Mouse (Mus musculus): ENCODE data around the gene Slc9a5. TPM values are rescaled to one million over a fixed set of nuclear protein-coding genes. Genes with fewer than 3 reads are reported as not detected.

Gene Slc9a5
- total and polyA plus RNA-seq, 3 experiments: 0.95 to 4.5 (median 3.1) TPM

DNA sequence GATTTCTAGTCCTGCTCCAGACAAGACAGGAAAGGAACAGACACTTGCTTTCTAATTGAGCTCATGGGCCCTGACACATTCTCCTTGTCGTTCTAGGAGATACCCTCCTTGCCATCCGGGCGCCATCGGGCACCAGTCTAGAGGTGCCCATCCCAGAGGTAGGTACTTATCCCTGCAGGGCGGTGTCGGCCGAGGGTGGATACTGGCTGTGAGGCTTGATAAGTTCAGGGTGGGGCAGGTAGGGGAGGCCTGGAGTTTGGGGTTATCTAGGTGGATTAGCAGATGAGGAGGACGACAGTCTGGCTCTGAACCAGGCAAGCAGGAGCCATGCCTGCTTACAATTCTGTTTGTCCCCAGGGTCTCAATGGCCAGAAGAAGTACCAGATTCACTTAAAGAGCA lies 48.7 kb upstream of the Slc9a5 start:
- TF ChIP-seq SIN3A (IDR thresholded peaks at IDR 0.05; ENCODE audit: low read length) (no peak), TBP (conservative IDR thresholded peaks at IDR 0.05; ENCODE audit: low read depth, low read length) (no peak), RCOR1 (conservative IDR thresholded peaks at IDR 0.05; ENCODE audit: low read depth, low read length) (no peak), UBTF (IDR thresholded peaks at IDR 0.05; ENCODE audit: low read depth, low read length) (no peak), KAT2A (IDR thresholded peaks at IDR 0.05; ENCODE audit: insufficient replicate concordance, low read length) (no peak), BHLHE40 (IDR thresholded peaks at IDR 0.05; ENCODE audit: low read depth, low read length) (no peak), NRF1 (IDR thresholded peaks at IDR 0.05; ENCODE audit: low read depth, low read length) (no peak), USF2 (conservative IDR thresholded peaks at IDR 0.05; ENCODE audit: low read depth, low read length) (no peak), CHD2 (IDR thresholded peaks at IDR 0.05; ENCODE audit: low read length) (no peak), JUND (conservative IDR thresholded peaks at IDR 0.05; ENCODE audit: low read depth, low read length) (no peak), MXI1 (IDR thresholded peaks at IDR 0.05; ENCODE audit: low read depth, low read length) (no peak), PAX5 (IDR thresholded peaks at IDR 0.05; ENCODE audit: low read length) (no peak)
- H3K4me1 ChIP-seq (ENCODE audit: control insufficient read depth in 1 of 2, insufficient read depth in 2 of 2): peaks cover 10 to 75% of the 10 kb centered on the region in 2 experiments
- peaks cover 26% of the 10 kb centered on the region for H3K79me2 ChIP-seq (replicated peaks; ENCODE audit: control insufficient read depth, extremely low read depth, insufficient read depth, poor library complexity, severe bottlenecking)
- H3K4me2 ChIP-seq (ENCODE audit: insufficient read depth, low read depth, poor library complexity, severe bottlenecking): no peak overlapping the region
- no peak overlapping the region for H3K27ac ChIP-seq (ENCODE audit: insufficient read depth, low read depth)
- peaks cover 46 to 62% of the 10 kb centered on the region in 2 experiments for H3K36me3 ChIP-seq (replicated peaks in 1 of 2; ENCODE audit: control insufficient read depth in 1 of 2, insufficient read depth in 1 of 2, low read length in 1 of 2)
- no peak overlapping the region for H3K9ac ChIP-seq (ENCODE audit: insufficient read depth, low read depth)
- in situ Hi-C loops (cut with MboI; ENCODE audit: low pct_ligation_motif_present, low pct_unique_long_range_greater_than_20kb, low sequenced_read_pairs) (no loop called here), dilution Hi-C loops (cut with MboI; ENCODE audit: extremely low pct_ligation_motif_present, extremely low pct_unique_long_range_greater_than_20kb, low sequenced_read_pairs) (no loop called here)
- no peak for DNase-seq (ENCODE audit: extremely low read depth)
- no peaks in the 10 kb centered on the region for H3K27me3 ChIP-seq (replicated peaks)
- no peak overlapping the region for H3K4me3 ChIP-seq (replicated peaks in 1 of 3; ENCODE audit: low read depth in 2 of 3, low read length in 2 of 3, poor library complexity in 1 of 3)
- H3K9me3 ChIP-seq (replicated peaks; ENCODE audit: low read length): no peaks in the 10 kb centered on the region

DNA sequence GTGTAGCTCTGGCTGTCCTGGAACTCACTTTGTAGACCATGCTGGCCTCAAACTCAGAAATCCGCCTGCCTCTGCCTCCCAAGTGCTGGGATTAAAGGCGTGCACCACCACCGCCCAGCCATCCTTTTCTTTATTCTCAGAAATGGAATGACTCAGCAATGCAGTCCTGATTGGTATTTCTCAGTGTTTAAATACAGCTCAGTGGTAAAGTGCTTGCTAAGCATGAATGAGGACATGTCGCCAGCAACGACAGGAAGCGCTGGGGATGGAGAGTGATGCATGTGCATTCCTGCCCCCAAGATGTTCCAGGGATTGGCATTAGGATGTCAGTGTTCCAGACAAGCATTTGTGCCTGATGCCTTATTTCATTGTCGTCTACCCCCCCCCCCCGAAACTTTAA lies 45.2 kb upstream of the Slc9a5 start:
- no peak overlapping the region for H3K27ac ChIP-seq (ENCODE audit: insufficient read depth, low read depth)
- no peak for DNase-seq (ENCODE audit: extremely low read depth)
- H3K27me3 ChIP-seq (replicated peaks): no peaks in the 10 kb centered on the region
- H3K4me3 ChIP-seq (replicated peaks in 1 of 3; ENCODE audit: low read depth in 2 of 3, low read length in 2 of 3, poor library complexity in 1 of 3): no peak overlapping the region
- peaks cover 4 to 74% of the 10 kb centered on the region in 2 experiments for H3K4me1 ChIP-seq (ENCODE audit: control insufficient read depth in 1 of 2, insufficient read depth in 2 of 2)
- in situ Hi-C loops (cut with MboI; ENCODE audit: low pct_ligation_motif_present, low pct_unique_long_range_greater_than_20kb, low sequenced_read_pairs): no loop called here
- H3K36me3 ChIP-seq (replicated peaks in 1 of 2; ENCODE audit: control insufficient read depth in 1 of 2, insufficient read depth in 1 of 2, low read length in 1 of 2): peaks cover 76 to 95% of the 10 kb centered on the region in 2 experiments
- H3K4me2 ChIP-seq (ENCODE audit: insufficient read depth, low read depth, poor library complexity, severe bottlenecking): no peak overlapping the region
- H3K9ac ChIP-seq (ENCODE audit: insufficient read depth, low read depth): no peak overlapping the region
- TF ChIP-seq ZKSCAN1 (IDR thresholded peaks at IDR 0.05; ENCODE audit: borderline replicate concordance, low read depth, low read length) (no peak), MAFK (IDR thresholded peaks at IDR 0.05; ENCODE audit: insufficient replicate concordance, low read length) (peak; percentile 64; the same call in 1 of the 2 replicates)
- H3K9me3 ChIP-seq (replicated peaks; ENCODE audit: low read length): no peaks in the 10 kb centered on the region
- peaks cover 17% of the 10 kb centered on the region for H3K79me2 ChIP-seq (replicated peaks; ENCODE audit: control insufficient read depth, extremely low read depth, insufficient read depth, poor library complexity, severe bottlenecking)
- dilution Hi-C loops (cut with MboI; ENCODE audit: extremely low pct_ligation_motif_present, extremely low pct_unique_long_range_greater_than_20kb, low sequenced_read_pairs): no loop called here

DNA sequence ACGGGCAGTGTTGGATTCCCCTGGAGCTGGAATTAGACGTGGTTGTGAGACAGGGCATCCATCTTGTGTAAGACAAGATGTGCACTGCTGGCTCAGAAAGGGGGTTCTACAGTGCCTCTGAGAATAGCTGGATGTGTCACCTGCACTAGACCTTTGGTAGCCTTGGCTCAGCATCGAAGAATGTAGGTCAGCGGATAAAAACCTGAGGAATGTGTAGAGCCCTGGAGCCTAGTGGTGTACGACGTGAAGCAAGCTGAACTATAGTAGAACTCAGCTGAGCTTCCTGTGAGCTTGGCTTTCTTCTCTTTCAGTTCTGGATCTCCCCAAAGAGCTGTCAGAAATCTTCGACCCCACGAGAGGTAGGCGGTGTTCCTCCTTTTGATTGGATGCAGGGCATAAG lies 44.8 kb upstream of the Slc9a5 start:
- dilution Hi-C loops (cut with MboI; ENCODE audit: extremely low pct_ligation_motif_present, extremely low pct_unique_long_range_greater_than_20kb, low sequenced_read_pairs) (no loop called here), in situ Hi-C loops (cut with MboI; ENCODE audit: low pct_ligation_motif_present, low pct_unique_long_range_greater_than_20kb, low sequenced_read_pairs) (no loop called here)
- H3K27ac ChIP-seq (ENCODE audit: insufficient read depth, low read depth): no peak overlapping the region
- peaks cover 13% of the 10 kb centered on the region for H3K79me2 ChIP-seq (replicated peaks; ENCODE audit: control insufficient read depth, extremely low read depth, insufficient read depth, poor library complexity, severe bottlenecking)
- DNase-seq (ENCODE audit: extremely low read depth): no peak
- no peaks in the 10 kb centered on the region for H3K9me3 ChIP-seq (replicated peaks; ENCODE audit: low read length)
- H3K4me3 ChIP-seq (replicated peaks in 1 of 3; ENCODE audit: low read depth in 2 of 3, low read length in 2 of 3, poor library complexity in 1 of 3): no peak overlapping the region
- H3K9ac ChIP-seq (ENCODE audit: insufficient read depth, low read depth): no peak overlapping the region
- no peak overlapping the region for H3K4me2 ChIP-seq (ENCODE audit: insufficient read depth, low read depth, poor library complexity, severe bottlenecking)
- no peaks in the 10 kb centered on the region for H3K27me3 ChIP-seq (replicated peaks)
- H3K4me1 ChIP-seq (ENCODE audit: control insufficient read depth in 1 of 2, insufficient read depth in 2 of 2): peaks cover 4 to 70% of the 10 kb centered on the region in 2 experiments
- TF ChIP-seq KAT2A (IDR thresholded peaks at IDR 0.05; ENCODE audit: insufficient replicate concordance, low read length) (no peak), NELFE (IDR thresholded peaks at IDR 0.05; ENCODE audit: low read depth, low read length) (no peak), TBP (conservative IDR thresholded peaks at IDR 0.05; ENCODE audit: low read depth, low read length) (no peak), RAD21 (IDR thresholded peaks at IDR 0.05; ENCODE audit: low read depth, low read length) (no peak), E2F4 (IDR thresholded peaks at IDR 0.05; ENCODE audit: insufficient replicate concordance, low read depth, low read length) (no peak), SIN3A (IDR thresholded peaks at IDR 0.05; ENCODE audit: low read length) (no peak), SMC3 (IDR thresholded peaks at IDR 0.05; ENCODE audit: low read depth, low read length) (no peak), IRF4 (IDR thresholded peaks at IDR 0.05; ENCODE audit: low read depth, low read length) (no peak), BHLHE40 (IDR thresholded peaks at IDR 0.05; ENCODE audit: low read depth, low read length) (no peak), CHD1 (IDR thresholded peaks at IDR 0.05; ENCODE audit: low read depth, low read length) (no peak), UBTF (IDR thresholded peaks at IDR 0.05; ENCODE audit: low read depth, low read length) (no peak), ZNF384 (IDR thresholded peaks at IDR 0.05; ENCODE audit: low read depth, low read length) (no peak)
- peaks cover 81 to 95% of the 10 kb centered on the region in 2 experiments for H3K36me3 ChIP-seq (replicated peaks in 1 of 2; ENCODE audit: control insufficient read depth in 1 of 2, insufficient read depth in 1 of 2, low read length in 1 of 2)
